Mouse (Mus musculus) cortical plate, adult 2 months (tissue): ENCODE data around the gene Suv39h2.

ENCODE experiments used
- CTCF ChIP-seq: fragments of 200-500 bp; IDR thresholded peaks from 2 replicates; pipeline ENCODE4 v1.5.1; 2011; ENCODE audit warnings: mild to moderate bottlenecking, control low read depth, low read length; ENCODE audit not compliant: insufficient read depth; ENCODE audit errors: extremely low read depth
- POLR2A ChIP-seq: fragments of 200-500 bp; IDR thresholded peaks from 2 replicates; pipeline ENCODE4 v1.6.1; 2011; ENCODE audit warnings: mild to moderate bottlenecking, low read length, control low read depth; ENCODE audit not compliant: insufficient read depth; ENCODE audit errors: extremely low read depth

DNA sequence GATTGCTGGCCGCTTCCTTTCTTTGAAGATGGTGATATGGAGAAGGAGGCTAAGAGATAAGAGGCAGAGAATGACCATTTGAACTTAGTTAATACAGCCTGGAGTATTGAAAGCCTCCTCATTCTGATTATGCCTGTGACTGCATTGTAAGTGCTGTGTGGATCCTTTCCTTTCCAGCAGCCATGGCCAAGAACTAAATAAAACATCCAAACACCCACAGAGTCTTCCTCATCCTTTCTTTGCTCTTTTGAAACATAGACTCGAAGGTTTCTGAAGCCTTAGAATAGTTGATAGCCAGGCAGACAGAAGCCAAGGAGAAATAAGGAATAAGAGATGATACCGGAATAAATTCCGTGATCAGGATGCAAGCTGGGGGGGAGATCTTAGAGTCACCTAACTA lies 68.8 kb downstream of the Suv39h2 start:
- TF ChIP-seq CTCF (no peak), POLR2A (no peak)
